Mouse (Mus musculus) lung, postnatal 36 days (tissue): ENCODE measurements around the gene Nifk.

Experiments used
- DNase-seq: peaks from one replicate; pipeline ENCODE4 v3.0.0; 2022; ENCODE audit warnings: mixed read lengths

The Nifk gene

GRCm38 (mm10) chr1:118380105-118380786, 58.6 kb downstream of the Nifk start:
- no peak for DNase-seq
